Mouse (Mus musculus) neural tube, embryonic 13.5 days (tissue): ENCODE data around the gene Catsperd. TPM values are rescaled to one million over a fixed set of nuclear protein-coding genes. Genes with fewer than 3 reads are reported as not detected.

Experiments
- ATAC-seq: fragments of 200-750 bp; cut with Nextera tagmentation; 2 replicates; pipeline ENCODE4 v1.8.0; 2017; ENCODE audit warnings: low read depth, mild to moderate bottlenecking, moderate TSS enrichment, moderate library complexity
- H3K27ac ChIP-seq: fragments of 300-500 bp; sonication (generic); replicated peaks from 2 replicates; pipeline ENCODE4 v1.5.1; 2015; ENCODE audit warnings: moderate library complexity, mild to moderate bottlenecking, inconsistent platforms
- H3K27me3 ChIP-seq: fragments of 300-500 bp; sonication (generic); 2 replicates; pipeline ENCODE4 v1.6.1; 2015; ENCODE audit warnings: mild to moderate bottlenecking, inconsistent platforms
- H3K36me3 ChIP-seq: fragments of 300-500 bp; sonication (generic); 2 replicates; pipeline ENCODE4 v1.6.1; 2015; ENCODE audit warnings: mild to moderate bottlenecking, inconsistent platforms
- H3K4me1 ChIP-seq: fragments of 300-500 bp; sonication (generic); replicated peaks from 2 replicates; pipeline ENCODE4 v1.6.1; 2015; ENCODE audit warnings: inconsistent platforms
- H3K4me2 ChIP-seq: fragments of 300-500 bp; sonication (generic); 2 replicates; pipeline ENCODE4 v1.6.1; 2015; ENCODE audit warnings: inconsistent platforms, mild to moderate bottlenecking, moderate library complexity
- H3K4me3 ChIP-seq: fragments of 300-500 bp; sonication (generic); 2 replicates; pipeline ENCODE4 v1.5.1; 2015; ENCODE audit warnings: mild to moderate bottlenecking, inconsistent platforms
- H3K9ac ChIP-seq: fragments of 300-500 bp; sonication (generic); 2 replicates; pipeline ENCODE4 v1.6.1; 2015; ENCODE audit warnings: moderate library complexity, mild to moderate bottlenecking, inconsistent platforms
- H3K9me3 ChIP-seq: fragments of 300-500 bp; sonication (generic); 2 replicates; pipeline ENCODE4 v1.6.1; 2016; ENCODE audit warnings: inconsistent platforms
- WGBS: fragments of 180-500 bp; shearing (Covaris S2); methylation state at CpG from one replicate; pipeline ENCODE4 v1.1.7; 2015; 5-methylcytosine and 5-hydroxymethylcytosine counted together
- polyA plus RNA-seq: library from polyadenylated mRNA; unstranded; fragments of >200 nt; fragmentation: Nextera tagmentation; extraction: Ambion mirVana; gene quantifications from 2 replicates; pipeline ENCODE4 v1.2.1, GENCODE M21; 2015

Catsperd gene
- 0.90 and 1.7 TPM in 2 replicates for polyA plus RNA-seq

DNA sequence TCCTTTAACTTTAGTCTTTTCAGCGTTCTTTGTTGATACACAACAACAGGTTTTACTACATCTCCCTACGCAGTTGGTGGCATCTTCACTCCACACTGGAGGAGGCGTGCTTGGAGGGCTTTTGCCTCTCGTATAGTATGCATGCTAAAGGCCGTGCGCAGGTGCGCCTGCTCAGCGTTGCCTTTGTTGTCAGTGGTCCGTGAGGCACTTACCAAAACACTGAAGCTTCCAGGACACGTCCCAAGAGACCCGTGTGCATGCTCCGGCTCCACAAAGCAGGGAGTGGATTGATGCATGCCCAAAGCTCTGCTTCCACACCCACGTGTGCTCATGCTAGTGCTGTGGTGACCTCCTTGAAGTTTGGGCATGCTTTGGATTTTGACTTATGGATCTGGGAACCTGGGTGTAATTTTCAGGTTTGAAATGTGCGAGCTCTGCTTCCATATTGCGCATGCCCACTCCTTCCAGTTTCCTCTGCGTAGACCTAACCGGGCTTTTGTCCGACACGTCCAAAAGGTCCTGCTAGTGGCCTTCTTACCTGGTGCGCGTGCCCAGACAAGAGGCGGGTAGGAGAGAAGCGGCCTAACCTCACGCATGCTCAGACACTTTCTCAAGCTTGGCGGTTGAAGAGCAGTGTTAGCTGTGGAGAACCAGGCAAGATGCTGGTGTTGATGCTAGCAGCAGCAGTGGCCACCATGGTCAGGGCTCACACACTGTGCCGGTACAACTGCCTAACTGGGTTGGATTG is at the start of gene Catsperd:
Catsperd (plus strand) TSS at position 614 of the 748 bp plus-strand sequence.
- peak within 1 kb of the TSS; percentile 80 for H3K27ac ChIP-seq
- peak; percentile 51 for ATAC-seq
- 12% methylated on average over 26 of the region's 26 CpGs for WGBS

GRCm38 (mm10) chr17:56583071-56583470 is 44.9 kb upstream of the Catsperd start:
- no peak for ATAC-seq
- Histone ChIP-seq H3K4me1 (peaks cover 56% of the 10 kb centered on the region), H3K9ac (peak overlapping the region; percentile 87), H3K27me3 (no peaks in the 10 kb centered on the region), H3K4me2 (peak overlapping the region; percentile 95), H3K27ac (no peak overlapping the region), H3K9me3 (no peaks in the 10 kb centered on the region), H3K36me3 (peaks cover 61% of the 10 kb centered on the region), H3K4me3 (peak overlapping the region; percentile 97)
- WGBS = 84% methylated on average over 1 of the region's 1 CpGs

More for the DNA sequence above, at the start of gene Catsperd:
- Histone ChIP-seq H3K9me3 (no peaks in the 10 kb centered on the region), H3K36me3 (peaks cover 19% of the 10 kb centered on the region), H3K4me1 (peaks cover 27% of the 10 kb centered on the region), H3K4me3 (peak within 1 kb of the TSS; percentile 87), H3K9ac (peak within 1 kb of the TSS; percentile 60), H3K27me3 (0 out of 2 replicates have a peak, but pooled peaks cover 3% of the 10 kb centered on the region), H3K4me2 (peak within 1 kb of the TSS; percentile 93)

- Histone ChIP-seq H3K27ac (peak overlapping the region; percentile 92), H3K27me3 (no peaks in the 10 kb centered on the region), H3K4me2 (peak overlapping the region; percentile 95), H3K9me3 (no peaks in the 10 kb centered on the region), H3K36me3 (peaks cover 60% of the 10 kb centered on the region), H3K9ac (peak overlapping the region; percentile 87), H3K4me1 (peaks cover 63% of the 10 kb centered on the region), H3K4me3 (peak overlapping the region; percentile 97)
- ATAC-seq = no peak
- WGBS = 4% methylated on average over 33 of the region's 33 CpGs
These were observed 44.2 kb upstream of the Catsperd start for GRCm38 (mm10) chr17:56583611-56584256.

- H3K27me3 ChIP-seq = no peaks in the 10 kb centered on the region
- H3K4me3 ChIP-seq = peak within 1 kb of the TSS; percentile 97
- H3K36me3 ChIP-seq = peaks cover 62% of the 10 kb centered on the region
- WGBS = under 1% methylated on average over 91 of the region's 101 CpGs
- H3K9me3 ChIP-seq = no peaks in the 10 kb centered on the region
- H3K27ac ChIP-seq = peak within 1 kb of the TSS; percentile 93
- H3K9ac ChIP-seq = peak within 1 kb of the TSS; percentile 89
- peaks cover 70% of the 10 kb centered on the region for H3K4me1 ChIP-seq
- ATAC-seq = peak; percentile 96
- H3K4me2 ChIP-seq = peak within 1 kb of the TSS; percentile 97
These were observed 43.4 kb upstream of the Catsperd start, which contains the start of the genes Safb2 and Safb for GRCm38 (mm10) chr17:56584257-56585130. TSS of gene Safb2 (minus strand) at chr17:56584585. TSS of gene Safb (plus strand) at chr17:56584825.

DNA sequence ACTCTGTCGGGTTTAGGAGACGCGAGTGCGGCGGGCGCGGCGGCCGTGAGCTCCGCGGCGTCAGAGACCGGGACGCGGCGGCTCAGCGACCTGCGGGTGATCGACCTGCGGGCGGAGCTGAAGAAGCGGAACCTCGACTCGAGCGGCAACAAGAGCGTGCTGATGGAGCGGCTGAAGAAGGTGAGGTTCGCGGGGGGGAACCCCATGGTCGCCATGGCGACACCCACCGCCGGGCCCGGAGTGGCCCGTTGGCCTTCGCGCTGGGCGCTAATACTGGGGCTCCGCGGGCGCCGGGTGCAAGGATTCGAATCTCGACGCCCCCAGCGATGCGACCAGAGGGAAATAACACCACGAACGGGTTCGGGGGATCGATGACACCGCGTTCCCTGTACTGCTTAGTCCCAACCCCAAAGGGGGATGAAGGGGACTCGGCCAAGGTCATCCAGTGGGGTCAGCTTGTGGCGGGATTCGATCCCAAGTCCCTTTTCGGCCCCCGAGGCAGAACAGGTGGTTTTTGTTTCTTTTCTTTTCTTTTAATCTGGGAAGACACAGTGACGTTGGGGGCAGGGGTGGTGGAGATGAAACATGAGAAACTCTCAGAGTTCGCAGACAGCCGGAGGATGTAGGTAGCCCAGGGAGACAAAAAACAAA is 42.6 kb upstream of the Catsperd start:
- no peaks in the 10 kb centered on the region for H3K9me3 ChIP-seq
- peaks cover 63% of the 10 kb centered on the region for H3K36me3 ChIP-seq
- H3K27me3 ChIP-seq = no peaks in the 10 kb centered on the region
- peak overlapping the region; percentile 97 for H3K4me3 ChIP-seq
- peaks cover 75% of the 10 kb centered on the region for H3K4me1 ChIP-seq
- under 1% methylated on average over 61 of the region's 61 CpGs for WGBS
- H3K9ac ChIP-seq = peak overlapping the region; percentile 89
- peak; percentile 24 for ATAC-seq
- peak overlapping the region; percentile 93 for H3K27ac ChIP-seq
- H3K4me2 ChIP-seq = peak overlapping the region; percentile 97

- no peaks in the 10 kb centered on the region for H3K9me3 ChIP-seq
- peak overlapping the region; percentile 97 for H3K4me2 ChIP-seq
- H3K4me1 ChIP-seq = peaks cover 69% of the 10 kb centered on the region
- peak overlapping the region; percentile 38; the same call in 1 of the 2 replicates for H3K9ac ChIP-seq
- H3K27ac ChIP-seq = no peak overlapping the region
- ATAC-seq = no peak
- peaks cover 64% of the 10 kb centered on the region for H3K36me3 ChIP-seq
- H3K27me3 ChIP-seq = no peaks in the 10 kb centered on the region
- H3K4me3 ChIP-seq = 0 out of 2 replicates have a peak overlapping the region, but pooled peaks have one; percentile 97
- 90% methylated on average over 1 of the region's 1 CpGs for WGBS
These were observed 40.2 kb upstream of the Catsperd start for GRCm38 (mm10) chr17:56587773-56588172.

DNA sequence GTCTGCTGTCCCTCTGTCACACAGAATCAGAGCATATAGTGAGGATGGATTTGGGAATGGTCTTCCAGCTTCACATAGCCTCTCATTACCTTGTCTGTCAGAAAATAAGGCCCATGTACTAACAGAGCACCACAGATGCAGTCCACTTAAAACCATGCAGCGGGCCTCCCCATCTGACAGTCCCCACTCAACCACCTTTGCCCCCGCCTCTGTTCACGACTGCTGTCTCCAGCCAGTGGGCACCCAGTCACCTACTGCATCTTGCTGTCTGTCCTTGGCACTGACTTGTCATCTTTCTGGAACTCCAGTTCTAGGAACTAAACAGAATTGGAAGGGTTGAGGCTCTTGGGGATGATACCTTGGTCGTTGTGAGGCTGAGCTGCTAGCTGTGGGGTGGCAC is 39.0 kb upstream of the Catsperd start:
- H3K27me3 ChIP-seq = no peaks in the 10 kb centered on the region
- ATAC-seq = no peak
- 96% methylated on average over 4 of the region's 4 CpGs for WGBS
- H3K4me3 ChIP-seq = no peak overlapping the region
- no peak overlapping the region for H3K4me2 ChIP-seq
- H3K36me3 ChIP-seq = peaks cover 75% of the 10 kb centered on the region
- no peak overlapping the region for H3K27ac ChIP-seq
- H3K4me1 ChIP-seq = peaks cover 59% of the 10 kb centered on the region
- no peak overlapping the region; the same call in 1 of the 2 replicates for H3K9ac ChIP-seq
- no peaks in the 10 kb centered on the region for H3K9me3 ChIP-seq

DNA sequence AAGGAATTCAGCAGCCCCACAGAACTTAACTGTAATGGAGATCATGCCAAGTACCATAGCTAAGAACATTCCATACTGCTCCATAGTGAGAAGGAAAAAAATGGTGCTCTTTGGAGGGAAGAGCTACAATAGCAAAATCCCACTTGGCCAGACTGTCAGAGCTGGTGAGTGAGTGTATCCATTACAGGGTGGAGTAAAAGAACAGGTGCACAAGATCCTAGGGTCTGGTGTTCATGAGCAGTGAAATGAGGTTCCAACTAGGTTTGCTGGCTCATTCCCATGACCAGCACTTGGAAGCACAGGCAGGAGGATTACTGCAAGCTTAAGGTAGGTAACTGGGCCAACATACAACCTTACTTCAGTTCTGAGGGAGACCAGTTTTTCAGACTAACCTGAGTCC is 35.4 kb upstream of the Catsperd start:
- ATAC-seq = no peak
- H3K9ac ChIP-seq = no peak overlapping the region
- no peaks in the 10 kb centered on the region for H3K9me3 ChIP-seq
- peaks cover 40% of the 10 kb centered on the region for H3K4me1 ChIP-seq
- H3K36me3 ChIP-seq = peaks cover 99% of the 10 kb centered on the region
- H3K4me2 ChIP-seq = no peak overlapping the region
- no peaks in the 10 kb centered on the region for H3K27me3 ChIP-seq
- H3K27ac ChIP-seq = no peak overlapping the region
- H3K4me3 ChIP-seq = no peak overlapping the region

DNA sequence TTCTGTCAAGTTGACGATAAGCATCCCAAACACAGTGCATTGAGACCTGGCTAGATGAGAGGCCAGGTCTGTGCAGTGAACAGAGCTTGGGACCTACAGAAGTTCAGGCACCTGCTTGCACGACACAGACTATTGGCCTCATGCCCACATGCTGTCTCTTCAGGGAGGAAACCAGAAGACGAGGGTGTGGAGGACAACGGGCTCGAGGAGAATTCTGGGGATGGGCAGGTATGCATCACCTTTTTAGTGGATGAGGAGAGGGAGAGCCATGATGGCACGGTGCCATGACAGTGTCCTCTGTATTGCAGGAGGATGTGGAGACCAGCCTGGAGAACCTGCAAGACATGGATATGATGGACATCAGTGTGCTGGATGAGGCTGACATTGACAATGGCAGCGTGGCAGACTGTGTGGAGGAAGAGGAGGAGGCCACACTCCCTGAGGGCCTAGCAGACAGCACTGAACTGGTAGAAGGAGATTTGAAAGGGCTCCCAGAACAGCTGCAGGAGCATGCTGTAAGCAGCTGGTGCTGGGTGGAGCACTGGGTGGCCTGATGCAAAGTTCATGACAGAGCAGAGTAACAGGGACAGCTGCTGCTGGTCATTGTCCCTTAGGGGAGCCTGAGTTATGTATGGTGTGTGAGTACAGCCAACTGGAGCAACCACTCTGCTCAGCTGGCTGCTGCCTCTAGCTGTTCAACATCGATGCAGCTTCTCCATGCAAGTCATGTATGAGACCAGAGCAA is 34.2 kb upstream of the Catsperd start:
- H3K36me3 ChIP-seq = peaks cover 96% of the 10 kb centered on the region
- WGBS = 86% methylated on average over 8 of the region's 8 CpGs
- 0 out of 2 replicates have a peak, but pooled peaks have one; percentile 19 for ATAC-seq

GRCm38 (mm10) chr17:56603186-56604069 is 24.5 kb upstream of the Catsperd start:
- H3K36me3 ChIP-seq = peaks cover 87% of the 10 kb centered on the region
- no peaks in the 10 kb centered on the region for H3K9me3 ChIP-seq
- peaks cover 11% of the 10 kb centered on the region for H3K4me1 ChIP-seq
- H3K27ac ChIP-seq = no peak overlapping the region
- no peak overlapping the region for H3K4me3 ChIP-seq
- no peaks in the 10 kb centered on the region for H3K27me3 ChIP-seq
- H3K9ac ChIP-seq = no peak overlapping the region
- WGBS = 95% methylated on average over 28 of the region's 28 CpGs
- ATAC-seq = no peak
- H3K4me2 ChIP-seq = no peak overlapping the region

More for the DNA sequence above, 34.2 kb upstream of the Catsperd start:
- Histone ChIP-seq H3K4me1 (peaks cover 28% of the 10 kb centered on the region), H3K9me3 (no peaks in the 10 kb centered on the region), H3K9ac (no peak overlapping the region), H3K4me2 (no peak overlapping the region), H3K4me3 (no peak overlapping the region), H3K27me3 (no peaks in the 10 kb centered on the region), H3K27ac (no peak overlapping the region)
